Mouse (Mus musculus) kidney, postnatal 4 days (tissue): ENCODE measurements at regions not wholly inside any gene's neighbourhood (a gene's known extent, or its start where the extent isn't known, plus 50 kb on each side); places are given as distances from the start of the nearest gene placed in this dataset.
A peak's percentile ranks its signal among the peaks of the same experiment; 100 is the strongest.
"Not testable (repeated sequence)": the region's sequence is repeated elsewhere in the genome, so short reads cannot be mapped to it uniquely, and the experiment has no call there.

ENCODE experiments used
- DNase-seq, 2 experiments: peaks; one replicate each; pipeline ENCODE4 v3.0.0; 2021; ENCODE audit warnings: mixed read lengths in 2 of 2

DNA sequence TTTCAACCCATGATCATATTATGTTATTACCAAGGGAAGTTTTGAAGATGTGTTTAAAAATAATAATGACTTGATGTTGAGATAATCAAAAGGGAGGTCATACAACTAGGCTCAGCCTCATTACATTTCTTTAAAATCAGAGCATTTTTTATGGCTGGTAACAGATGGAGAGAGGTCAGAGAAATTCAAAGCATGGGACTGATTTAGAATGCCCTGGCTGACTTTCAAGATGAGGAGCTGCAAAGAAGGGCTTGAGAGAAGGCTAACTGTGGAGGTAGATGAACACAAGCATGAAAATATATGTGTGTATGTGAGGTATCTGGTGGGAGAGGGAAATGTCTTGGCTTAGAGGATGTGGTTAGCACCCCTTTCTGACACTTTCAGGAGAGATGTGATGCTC, 502.6 kb upstream of the Gdi2 start:
- not testable (repeated sequence) for DNase-seq

GRCm38 (mm10) chr13:3037010-3037409, 500.9 kb upstream of the Gdi2 start:
- not testable (repeated sequence) for DNase-seq

DNA sequence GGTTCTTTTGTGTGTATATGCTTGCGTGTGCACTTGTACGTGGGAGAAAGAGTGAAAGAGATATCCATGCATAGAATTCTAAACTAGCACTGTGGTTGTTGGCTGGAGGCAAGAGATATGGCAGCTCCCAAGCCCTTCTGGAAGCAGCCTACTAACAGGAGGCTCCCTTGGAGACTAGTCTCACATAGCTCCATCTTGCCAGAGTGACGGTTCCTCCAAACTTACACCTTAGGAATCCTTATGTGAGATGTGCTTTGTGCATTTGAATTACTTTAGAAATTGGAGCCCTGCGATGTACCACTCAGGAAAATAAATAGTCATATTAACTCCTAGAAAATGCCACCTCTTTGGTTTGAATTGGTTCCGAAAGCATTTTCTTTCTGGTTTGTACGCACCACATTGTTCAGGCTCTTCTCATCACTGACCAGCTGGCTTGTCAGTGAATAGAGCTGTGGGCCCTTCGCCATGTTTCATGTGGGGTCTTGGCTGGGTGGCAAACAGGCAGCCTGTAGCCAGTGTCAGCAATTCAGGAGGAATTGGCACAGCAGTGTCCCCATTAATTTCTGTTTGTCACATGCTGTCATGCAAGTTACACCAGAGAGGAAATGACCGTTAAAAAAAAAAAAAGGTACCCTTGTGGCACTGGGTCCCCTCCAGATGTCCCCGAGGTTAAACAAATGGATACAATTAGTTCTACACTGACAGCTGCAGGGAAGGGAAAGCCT, 491.3 kb upstream of the Gdi2 start:
- DNase-seq: not testable (repeated sequence)

GRCm38 (mm10) chr13:3083480-3083879, 454.4 kb upstream of the Gdi2 start:
- not testable (repeated sequence) for DNase-seq

DNA sequence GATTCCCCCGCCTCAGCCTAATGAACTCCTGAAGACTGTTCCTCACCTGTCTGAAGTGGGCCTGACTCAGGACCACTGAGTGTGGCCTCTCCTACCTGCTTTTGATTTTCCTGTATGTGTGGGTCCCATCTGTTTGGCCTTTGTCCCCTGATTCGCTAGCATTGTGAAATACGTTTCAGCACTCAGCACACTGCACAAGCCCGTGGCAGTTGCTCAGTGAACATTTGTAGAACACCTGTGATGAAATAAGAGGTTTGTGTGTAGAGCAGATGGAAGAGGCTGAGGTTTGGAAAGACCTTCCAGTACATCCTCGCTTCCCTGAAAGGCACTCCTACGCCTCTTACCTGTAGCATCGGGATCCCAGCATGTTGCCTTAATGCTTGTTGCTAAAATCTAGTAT, 447.9 kb upstream of the Gdi2 start:
- not testable (repeated sequence) for DNase-seq

- peak in 1 of 2 experiments; percentile 4 for DNase-seq
These were observed 431.3 kb upstream of the Gdi2 start for GRCm38 (mm10) chr13:3106543-3106942.

- not testable (repeated sequence) for DNase-seq
These were observed 409.7 kb upstream of the Gdi2 start for GRCm38 (mm10) chr13:3128150-3128549.

DNA sequence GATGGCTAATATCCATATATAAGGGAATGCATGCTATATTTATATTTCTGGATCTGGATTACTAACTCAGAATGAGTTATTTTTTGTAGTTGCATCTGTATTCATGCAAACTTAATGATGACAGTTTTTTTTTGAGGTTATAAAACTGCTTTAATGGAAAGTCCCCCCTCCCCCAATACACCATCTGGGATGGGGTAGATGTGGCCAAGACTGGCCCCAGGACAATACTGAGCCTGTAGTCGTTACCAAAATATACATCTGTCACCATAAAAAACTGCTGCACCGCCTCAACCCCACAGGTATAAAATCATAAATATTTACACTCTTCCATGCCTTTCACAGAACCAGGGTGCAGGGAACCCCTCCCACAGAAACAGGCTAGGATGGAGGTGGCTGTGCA, 400.6 kb upstream of the Gdi2 start:
- DNase-seq: not testable (repeated sequence)

- no peak for DNase-seq
These were observed 399.2 kb upstream of the Gdi2 start for GRCm38 (mm10) chr13:3138698-3139097.

- DNase-seq: not testable (repeated sequence)
These were observed 392.4 kb upstream of the Gdi2 start for GRCm38 (mm10) chr13:3145513-3145912.
